ENCODE assay signal across 8 mouse cellular contexts in the genomic region with DNA sequence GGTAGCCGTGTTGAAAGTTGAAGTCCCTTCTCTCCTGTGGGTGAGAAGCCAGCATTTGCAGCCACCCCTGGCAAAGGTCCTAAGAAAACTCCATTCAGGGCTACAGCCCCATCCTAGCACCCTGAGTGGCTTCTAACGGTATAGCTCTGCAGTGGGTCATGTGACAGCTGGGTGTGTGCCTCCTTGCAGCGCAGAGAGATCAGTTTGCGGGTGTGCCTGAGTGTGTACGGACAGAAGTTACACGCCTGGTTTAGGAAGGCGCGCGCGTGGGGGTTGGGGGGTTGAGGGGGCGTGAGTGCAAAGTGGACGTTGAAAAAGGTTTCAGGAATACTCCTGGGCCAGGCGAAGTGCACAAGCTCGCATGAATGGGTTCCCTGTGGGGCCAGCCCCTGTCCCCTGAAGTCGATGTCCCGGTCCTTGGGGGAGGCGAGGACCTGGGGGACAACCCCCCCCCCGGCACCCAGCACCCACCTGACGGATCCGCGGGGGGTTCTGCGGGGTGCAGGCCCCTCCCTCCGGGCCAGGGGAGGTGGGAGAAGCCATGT. TPM values are rescaled to one million over a fixed set of nuclear protein-coding genes. Genes with fewer than 3 reads are reported as not detected.
DNase-seq lines count a peak whose midpoint lies in the region; ATAC-seq and TF ChIP-seq lines count a peak whose summit lies in the region.

No protein-coding gene starts in this region.

- peaks cover 21% of the 10 kb centered on the region for H3K27me3 ChIP-seq in lung, postnatal 0 days (replicated peaks; ENCODE audit: insufficient read depth, low read length)
- peaks cover 20% of the 10 kb centered on the region for H3K27me3 ChIP-seq in heart, embryonic 10.5 days (ENCODE audit: insufficient read depth, poor library complexity, severe bottlenecking)
- H3K27me3 ChIP-seq in midbrain, embryonic 11.5 days (ENCODE audit: control insufficient read depth, insufficient read depth, low read length) = peaks cover 13% of the 10 kb centered on the region

- ATAC-seq in lung, postnatal 0 days = peak; percentile 52
- ATAC-seq in midbrain, embryonic 11.5 days (ENCODE audit: low FRiP score) = peak; percentile 85

- 1% methylated on average over 19 of the region's 23 CpGs for WGBS in lung, postnatal 0 days
- 2% methylated on average over 23 of the region's 23 CpGs for WGBS in heart, embryonic 10.5 days
- WGBS in midbrain, embryonic 11.5 days = 2% methylated on average over 23 of the region's 23 CpGs

- TF ChIP-seq EP300 in lung, postnatal 0 days (IDR thresholded peaks at IDR 0.05) = no peak

- peak; percentile 59; the same call in 1 of the 2 replicates for TF ChIP-seq POLR2A in cortical plate, adult 2 months (IDR thresholded peaks at IDR 0.05; ENCODE audit: extremely low read depth, insufficient read depth, low read length)

- TF ChIP-seq CTCF in lung, postnatal 0 days (IDR thresholded peaks at IDR 0.05) = no peak
- TF ChIP-seq CTCF in cortical plate, adult 2 months (IDR thresholded peaks at IDR 0.05; ENCODE audit: extremely low read depth, insufficient read depth, low read length) = no peak

- H3K9me3 ChIP-seq in lung, postnatal 0 days (ENCODE audit: low read length) = no peaks in the 10 kb centered on the region
- H3K9me3 ChIP-seq in heart, embryonic 10.5 days = no peaks in the 10 kb centered on the region
- no peaks in the 10 kb centered on the region for H3K9me3 ChIP-seq in midbrain, embryonic 11.5 days (ENCODE audit: control insufficient read depth, low read length)

- H3K4me3 ChIP-seq in lung, postnatal 0 days (ENCODE audit: low read depth, low read length) = peak overlapping the region; percentile 47
- peak overlapping the region; percentile 36 for H3K4me3 ChIP-seq in cortical plate, adult 2 months (ENCODE audit: insufficient read depth, low read length)
- peak overlapping the region; percentile 76 for H3K4me3 ChIP-seq in heart, embryonic 10.5 days
- peak overlapping the region; percentile 62 for H3K4me3 ChIP-seq in midbrain, embryonic 11.5 days (ENCODE audit: low read depth, low read length)

- H3K4me1 ChIP-seq in lung, postnatal 0 days (ENCODE audit: insufficient read depth, low read depth, low read length) = peaks cover 5% of the 10 kb centered on the region; the same call in 1 of the 2 replicates
- peaks cover 2% of the 10 kb centered on the region; the same call in 1 of the 2 replicates for H3K4me1 ChIP-seq in cortical plate, adult 2 months (ENCODE audit: control insufficient read depth, insufficient read depth, low read length)
- H3K4me1 ChIP-seq in heart, embryonic 10.5 days = peaks cover 18% of the 10 kb centered on the region
- peaks cover 3% of the 10 kb centered on the region for H3K4me1 ChIP-seq in midbrain, embryonic 11.5 days (ENCODE audit: control insufficient read depth, insufficient read depth, low read length)

- DNase-seq in lung, postnatal 0 days (ENCODE audit: low spot score) = peak; percentile 11
- no peak for DNase-seq in lung, postnatal 10 days
- no peak for DNase-seq in heart, embryonic 10.5 days (ENCODE audit: low spot score)
- DNase-seq in layer of hippocampus, postnatal 10 days (ENCODE audit: low spot score in 2 of 2) = peak; percentile 10 to 44
- DNase-seq in midbrain, embryonic 11.5 days (ENCODE audit: low spot score, missing footprints) = peak; percentile 93
- DNase-seq in testis, postnatal 10 days (ENCODE audit: low spot score) = peak; percentile 43
- no peak for DNase-seq in urinary bladder, postnatal 14 days (ENCODE audit: low spot score)

- H3K4me2 ChIP-seq in lung, postnatal 0 days (replicated peaks; ENCODE audit: low read depth, low read length) = peak overlapping the region; percentile 86
- peak overlapping the region; percentile 100 for H3K4me2 ChIP-seq in midbrain, embryonic 11.5 days

- no peaks in the 10 kb centered on the region for H3K36me3 ChIP-seq in lung, postnatal 0 days (ENCODE audit: insufficient read depth, low read length)
- H3K36me3 ChIP-seq in heart, embryonic 10.5 days = no peaks in the 10 kb centered on the region
- no peaks in the 10 kb centered on the region for H3K36me3 ChIP-seq in midbrain, embryonic 11.5 days (ENCODE audit: control insufficient read depth, insufficient read depth, low read length)

- 0 out of 2 replicates have a peak overlapping the region, but pooled peaks have one; percentile 19 for H3K9ac ChIP-seq in lung, postnatal 0 days (replicated peaks; ENCODE audit: low read depth)
- peak overlapping the region; percentile 83 for H3K9ac ChIP-seq in midbrain, embryonic 11.5 days (ENCODE audit: low read length)

- no peak overlapping the region for H3K27ac ChIP-seq in lung, postnatal 0 days (ENCODE audit: low read length)
- 0 out of 2 replicates have a peak overlapping the region, but pooled peaks have one; percentile 32 for H3K27ac ChIP-seq in cortical plate, adult 2 months (ENCODE audit: insufficient read depth, low read length)
- peak overlapping the region; percentile 86 for H3K27ac ChIP-seq in heart, embryonic 10.5 days
- H3K27ac ChIP-seq in midbrain, embryonic 11.5 days (ENCODE audit: low read depth, low read length) = no peak overlapping the region

RNA-seq across cellular contexts. Expression of a gene that starts 0.9 kb away (rescaled TPM):
- 3.9 and 4.4 TPM in 2 replicates for polyA plus RNA-seq in lung, postnatal 0 days (2015; fragmentation: Nextera tagmentation; extraction: Ambion mirVana)
- 348 and 352 TPM in 2 replicates for polyA plus RNA-seq in cortical plate, adult 2 months (2012; rRNA removed)
- 25.8 and 36.2 TPM in 2 replicates for polyA plus RNA-seq in heart, embryonic 10.5 days (2016; fragmentation: Nextera tagmentation; extraction: Ambion mirVana)
- total RNA-seq in layer of hippocampus, postnatal 10 days (2021) = 100 to 1,000 TPM; 884 to 907 TPM
- polyA plus RNA-seq in midbrain, embryonic 11.5 days (2014; fragmentation: Nextera tagmentation; extraction: Ambion mirVana) = 66.6 and 74.5 TPM in 2 replicates

RNA-seq across cellular contexts. Expression of a gene that starts 54.9 kb away (rescaled TPM):
- 20.5 and 23.1 TPM in 2 replicates for polyA plus RNA-seq in lung, postnatal 0 days (2015; fragmentation: Nextera tagmentation; extraction: Ambion mirVana)
- polyA plus RNA-seq in cortical plate, adult 2 months (2012; rRNA removed) = 13.1 and 13.8 TPM in 2 replicates
- polyA plus RNA-seq in heart, embryonic 10.5 days (2016; fragmentation: Nextera tagmentation; extraction: Ambion mirVana) = 56.6 and 57.3 TPM in 2 replicates
- 10 to 100 TPM; 18.4 to 20.9 TPM for total RNA-seq in layer of hippocampus, postnatal 10 days (2021)
- 85.2 and 91.5 TPM in 2 replicates for polyA plus RNA-seq in midbrain, embryonic 11.5 days (2014; fragmentation: Nextera tagmentation; extraction: Ambion mirVana)

RNA-seq across cellular contexts. Expression of a gene that starts 55.0 kb away (rescaled TPM):
- polyA plus RNA-seq in lung, postnatal 0 days (2015; fragmentation: Nextera tagmentation; extraction: Ambion mirVana) = 1.0 and 1.1 TPM in 2 replicates
- 6.3 and 6.8 TPM in 2 replicates for polyA plus RNA-seq in cortical plate, adult 2 months (2012; rRNA removed)
- polyA plus RNA-seq in heart, embryonic 10.5 days (2016; fragmentation: Nextera tagmentation; extraction: Ambion mirVana) = 13.4 and 14.0 TPM in 2 replicates
- total RNA-seq in layer of hippocampus, postnatal 10 days (2021) = 1 to 10 TPM; 3.1 to 4.2 TPM
- 10.5 and 11.3 TPM in 2 replicates for polyA plus RNA-seq in midbrain, embryonic 11.5 days (2014; fragmentation: Nextera tagmentation; extraction: Ambion mirVana)

Comparison
In these comparisons a context has a peak if more than half of its experiments do, and no peak if none do; other contexts are left out.
1. DNase-seq: peak in lung, postnatal 0 days (single experiment), layer of hippocampus, postnatal 10 days (2 of 2), midbrain, embryonic 11.5 days (single experiment) and testis, postnatal 10 days (single experiment); none in lung, postnatal 10 days (single experiment), heart, embryonic 10.5 days (single experiment) and urinary bladder, postnatal 14 days (single experiment).
2. H3K27ac ChIP-seq: peak in cortical plate, adult 2 months (single experiment) and heart, embryonic 10.5 days (single experiment); none in lung, postnatal 0 days (single experiment) and midbrain, embryonic 11.5 days (single experiment).
3. Peak in every context shown above with its lines, with median percentiles within 50 percentile points of each other: H3K4me3 ChIP-seq.